Mouse (Mus musculus) heart, adult 2 months (tissue): ENCODE data around the gene Ube2z.

Experiments used
- CTCF ChIP-seq: fragments of 200-600 bp; IDR thresholded peaks from 2 replicates; pipeline ENCODE4 v1.8.1; 2022; ENCODE audit warnings: antibody characterized with exemption, mild to moderate bottlenecking, moderate library complexity
- EP300 ChIP-seq: fragments of 200-500 bp; IDR thresholded peaks from 2 replicates; pipeline ENCODE4 v1.6.1; 2011; ENCODE audit warnings: low read depth, low read length, control low read depth; ENCODE audit not compliant: insufficient read depth
- POLR2A ChIP-seq: fragments of 200-500 bp; IDR thresholded peaks from 2 replicates; pipeline ENCODE4 v1.6.1; 2011; ENCODE audit warnings: mild to moderate bottlenecking, low read depth, low read length, control low read depth; ENCODE audit not compliant: insufficient read depth

GRCm38 (mm10) chr11:96074351-96075176 is 9.4 kb upstream of the Ube2z start:
- TF ChIP-seq POLR2A (no peak), CTCF (no peak), EP300 (no peak)
